ENCODE assay signal across 20 mouse cellular contexts in the genomic region with DNA sequence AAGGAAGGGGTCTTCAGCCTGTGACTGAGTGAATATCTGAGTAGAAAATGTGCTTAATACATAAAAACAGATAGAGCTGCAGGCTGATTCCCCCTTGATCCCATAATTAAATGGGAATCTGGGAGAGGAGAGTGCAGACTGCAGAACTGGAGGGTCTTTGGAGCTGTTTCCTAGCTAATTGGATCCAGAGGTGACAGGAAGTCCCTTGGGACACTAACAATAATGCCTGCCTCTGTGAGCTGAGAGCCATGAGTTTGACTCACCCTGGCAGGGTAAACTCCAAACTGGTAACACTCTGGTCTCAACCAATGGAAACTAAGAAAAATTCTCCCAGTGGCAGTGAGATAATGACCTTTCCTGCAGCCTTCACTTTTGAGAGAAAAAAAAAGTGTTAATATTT. TPM values are rescaled to one million over a fixed set of nuclear protein-coding genes. Genes with fewer than 3 reads are reported as not detected.
A peak's percentile ranks its signal among the peaks of the same experiment; 100 is the strongest.
DNase-seq lines count a peak whose midpoint lies in the region; ATAC-seq lines count a peak whose summit lies in the region.
"Had no signal": no experiment of that assay in that cellular context is flagged by ENCODE, and none has a peak within 500 bp of the region (broad histone marks: within the 10 kb centered on the region; RNA-seq: fewer than 3 reads in every experiment).

No protein-coding gene starts in this region.

- ATAC-seq in forebrain, embryonic 13.5 days: no peak
- ATAC-seq in embryonic facial prominence, embryonic 14.5 days (ENCODE audit: low read depth): peak; percentile 61; the same call in 1 of the 2 replicates
- peak; percentile 33; the same call in 1 of the 2 replicates for ATAC-seq in midbrain, embryonic 11.5 days (ENCODE audit: low FRiP score)
- ATAC-seq: activated CD4-positive, CD25-positive, alpha-beta regulatory T cell, adult 4 months had no signal

- no peaks in the 10 kb centered on the region for H3K36me3 ChIP-seq in forebrain, embryonic 10.5 days (replicated peaks)
- H3K36me3 ChIP-seq in forebrain, embryonic 13.5 days (ENCODE audit: poor library complexity, severe bottlenecking): no peaks in the 10 kb centered on the region
- H3K36me3 ChIP-seq in embryonic facial prominence, embryonic 14.5 days (ENCODE audit: control insufficient read depth, insufficient read depth, low read length): no peaks in the 10 kb centered on the region
- no peaks in the 10 kb centered on the region for H3K36me3 ChIP-seq in midbrain, embryonic 11.5 days (ENCODE audit: control insufficient read depth, insufficient read depth, low read length)
- H3K36me3 ChIP-seq: heart, embryonic 12.5 days had no signal

- no peaks in the 10 kb centered on the region for H3K9me3 ChIP-seq in forebrain, embryonic 10.5 days
- H3K9me3 ChIP-seq in forebrain, embryonic 13.5 days (replicated peaks): no peaks in the 10 kb centered on the region
- H3K9me3 ChIP-seq in embryonic facial prominence, embryonic 14.5 days (ENCODE audit: control insufficient read depth, low read length): no peaks in the 10 kb centered on the region
- H3K9me3 ChIP-seq in midbrain, embryonic 11.5 days (ENCODE audit: control insufficient read depth, low read length): no peaks in the 10 kb centered on the region
- H3K9me3 ChIP-seq: heart, embryonic 12.5 days had no signal

- no peak overlapping the region for H3K9ac ChIP-seq in forebrain, embryonic 13.5 days
- H3K9ac ChIP-seq in embryonic facial prominence, embryonic 14.5 days (ENCODE audit: low read depth, low read length): no peak overlapping the region
- no peak overlapping the region for H3K9ac ChIP-seq in midbrain, embryonic 11.5 days (ENCODE audit: low read length)
- H3K9ac ChIP-seq: heart, embryonic 12.5 days; liver, embryonic 14.5 days had no signal

- H3K27ac ChIP-seq in forebrain, embryonic 10.5 days: no peak overlapping the region
- H3K27ac ChIP-seq in forebrain, embryonic 13.5 days: no peak overlapping the region
- no peak overlapping the region for H3K27ac ChIP-seq in embryonic facial prominence, embryonic 14.5 days (replicated peaks; ENCODE audit: low read depth, low read length)
- H3K27ac ChIP-seq in midbrain, embryonic 11.5 days (ENCODE audit: low read depth, low read length): no peak overlapping the region
- H3K27ac ChIP-seq: liver, embryonic 14.5 days had no signal

- H3K4me3 ChIP-seq in forebrain, embryonic 10.5 days: no peak overlapping the region
- no peak overlapping the region for H3K4me3 ChIP-seq in forebrain, embryonic 13.5 days
- no peak overlapping the region for H3K4me3 ChIP-seq in embryonic facial prominence, embryonic 14.5 days (ENCODE audit: low read depth, low read length)
- H3K4me3 ChIP-seq in midbrain, embryonic 11.5 days (ENCODE audit: low read depth, low read length): no peak overlapping the region
- H3K4me3 ChIP-seq: erythroblast, embryonic 14.5 days; heart, embryonic 12.5 days had no signal

- H3K27me3 ChIP-seq in forebrain, embryonic 10.5 days (ENCODE audit: poor library complexity, severe bottlenecking): peaks cover 51% of the 10 kb centered on the region
- H3K27me3 ChIP-seq in forebrain, embryonic 13.5 days: peaks cover 34% of the 10 kb centered on the region
- H3K27me3 ChIP-seq in embryonic facial prominence, embryonic 14.5 days (replicated peaks; ENCODE audit: control insufficient read depth, insufficient read depth, low read length): peaks cover 38% of the 10 kb centered on the region
- peaks cover 26% of the 10 kb centered on the region for H3K27me3 ChIP-seq in midbrain, embryonic 11.5 days (ENCODE audit: control insufficient read depth, insufficient read depth, low read length)
- H3K27me3 ChIP-seq: CH12.LX had no signal

- peak; percentile 16 for DNase-seq in forebrain, embryonic 10.5 days (ENCODE audit: extremely low spot score, low spot score)
- peak; percentile 24 for DNase-seq in adipocyte (ENCODE audit: low spot score)
- peak; percentile 33 for DNase-seq in embryonic facial prominence, embryonic 14.5 days (ENCODE audit: low spot score)
- DNase-seq in midbrain, embryonic 11.5 days (ENCODE audit: low spot score, missing footprints): no peak
- DNase-seq in Muller cell, postnatal 12 days (ENCODE audit: inconsistent ontology term): no peak
- no peak for DNase-seq in cerebellum, postnatal 4 days (ENCODE audit: low spot score in 2 of 2)
- DNase-seq in kidney, adult 11 months: no peak
- DNase-seq: cerebellum, postnatal 25 days; heart, postnatal 4 days; kidney, adult 18-20 months; kidney, postnatal 14 days; layer of hippocampus, adult 9-11 months; spleen, adult 18-20 months; thymus, postnatal 36 days had no signal

- H3K4me2 ChIP-seq in forebrain, embryonic 13.5 days: no peak overlapping the region
- no peak overlapping the region for H3K4me2 ChIP-seq in embryonic facial prominence, embryonic 14.5 days (ENCODE audit: low read depth, low read length)
- H3K4me2 ChIP-seq in midbrain, embryonic 11.5 days: no peak overlapping the region
- H3K4me2 ChIP-seq: heart, embryonic 12.5 days had no signal

- peaks cover 35% of the 10 kb centered on the region for H3K4me1 ChIP-seq in forebrain, embryonic 10.5 days
- H3K4me1 ChIP-seq in forebrain, embryonic 13.5 days: peaks cover 20% of the 10 kb centered on the region
- H3K4me1 ChIP-seq in embryonic facial prominence, embryonic 14.5 days (ENCODE audit: control insufficient read depth, insufficient read depth, low read length): peaks cover 20% of the 10 kb centered on the region
- peaks cover 20% of the 10 kb centered on the region for H3K4me1 ChIP-seq in midbrain, embryonic 11.5 days (ENCODE audit: control insufficient read depth, insufficient read depth, low read length)

RNA-seq across cellular contexts. Expression of a gene that starts 3.5 kb away (rescaled TPM):
- 1.1 and 2.2 TPM in 2 replicates for polyA plus RNA-seq in forebrain, embryonic 10.5 days (2016; fragmentation: Nextera tagmentation; extraction: Ambion mirVana)
- 35.4 and 47.8 TPM in 2 replicates for polyA plus RNA-seq in forebrain, embryonic 13.5 days (2015; fragmentation: Nextera tagmentation; extraction: Ambion mirVana)
- 17.0 and 18.0 TPM in 2 replicates for polyA plus RNA-seq in embryonic facial prominence, embryonic 14.5 days (2014; fragmentation: Nextera tagmentation; extraction: Ambion mirVana)
- 14.9 and 16.8 TPM in 2 replicates for polyA plus RNA-seq in midbrain, embryonic 11.5 days (2014; fragmentation: Nextera tagmentation; extraction: Ambion mirVana)
- polyA plus RNA-seq: activated CD4-positive, CD25-positive, alpha-beta regulatory T cell, adult 4 months; erythroblast, embryonic 14.5 days; liver, embryonic 14.5 days had no signal

Comparison
In these comparisons a context has a peak if more than half of its experiments do, and no peak if none do; other contexts are left out.
1. DNase-seq: peak in forebrain, embryonic 10.5 days (single experiment), adipocyte (single experiment) and embryonic facial prominence, embryonic 14.5 days (single experiment); none in midbrain, embryonic 11.5 days (single experiment), Muller cell, postnatal 12 days (single experiment), cerebellum, postnatal 4 days (0 of 2) and kidney, adult 11 months (single experiment).